Mouse (Mus musculus) stomach, postnatal 0 days (tissue): ENCODE measurements around the gene Brsk1.

Source experiments
- CTCF ChIP-seq: IDR thresholded peaks from 2 replicates; pipeline ENCODE4 v1.5.1; 2016; ENCODE audit warnings: antibody characterized with exemption, low read depth, mild to moderate bottlenecking, moderate library complexity
- EP300 ChIP-seq: optimal IDR thresholded peaks from 2 replicates; pipeline ENCODE3; 2016; ENCODE audit warnings: antibody characterized with exemption

- TF ChIP-seq EP300 (no peak), CTCF (no peak)
These were observed 30.4 kb upstream of the Brsk1 start for GRCm38 (mm10) chr7:4659911-4660443.
